26 mouse cellular contexts compared by ENCODE assay signal in genomic region chr7:35123431-35123953, GRCm38 (mm10). TPM values are rescaled to one million over a fixed set of nuclear protein-coding genes. Genes with fewer than 3 reads are reported as not detected.
DNase-seq lines count a peak whose midpoint lies in the region; ATAC-seq lines count a peak whose summit lies in the region.
"Had no signal": no experiment of that assay in that cellular context is flagged by ENCODE, and none has a peak within 500 bp of the region (broad histone marks: within the 10 kb centered on the region; RNA-seq: fewer than 3 reads in every experiment).

No protein-coding gene starts in this region.

- H3K4me3 ChIP-seq in embryonic facial prominence, embryonic 13.5 days = no peak overlapping the region
- no peak overlapping the region for H3K4me3 ChIP-seq in embryonic facial prominence, embryonic 10.5 days
- H3K4me3 ChIP-seq in liver, embryonic 16.5 days (ENCODE audit: low read depth, low read length) = no peak overlapping the region
- H3K4me3 ChIP-seq in liver, embryonic 12.5 days = no peak overlapping the region
- peak overlapping the region; percentile 74 for H3K4me3 ChIP-seq in intestine, embryonic 16.5 days (ENCODE audit: low read length)
- H3K4me3 ChIP-seq in stomach, embryonic 16.5 days (replicated peaks; ENCODE audit: low read length) = no peak overlapping the region; the same call in 1 of the 2 replicates
- H3K4me3 ChIP-seq: forebrain, embryonic 10.5 days; heart, embryonic 15.5 days; hindbrain, embryonic 13.5 days; midbrain, embryonic 12.5 days; neural tube, embryonic 12.5 days had no signal

- no peaks in the 10 kb centered on the region for H3K9me3 ChIP-seq in embryonic facial prominence, embryonic 13.5 days
- H3K9me3 ChIP-seq in embryonic facial prominence, embryonic 10.5 days = no peaks in the 10 kb centered on the region
- no peaks in the 10 kb centered on the region for H3K9me3 ChIP-seq in liver, embryonic 16.5 days (replicated peaks; ENCODE audit: control insufficient read depth, low read length)
- no peaks in the 10 kb centered on the region for H3K9me3 ChIP-seq in liver, embryonic 12.5 days (replicated peaks)
- H3K9me3 ChIP-seq in intestine, embryonic 16.5 days (ENCODE audit: control insufficient read depth, low read length) = no peaks in the 10 kb centered on the region
- no peaks in the 10 kb centered on the region for H3K9me3 ChIP-seq in stomach, embryonic 16.5 days (replicated peaks; ENCODE audit: control insufficient read depth, low read length)
- H3K9me3 ChIP-seq: forebrain, embryonic 10.5 days; heart, embryonic 15.5 days; hindbrain, embryonic 13.5 days; liver, embryonic 13.5 days; midbrain, embryonic 12.5 days; neural tube, embryonic 12.5 days had no signal

- H3K4me2 ChIP-seq in embryonic facial prominence, embryonic 13.5 days = peak overlapping the region; percentile 96; the same call in 1 of the 2 replicates
- no peak overlapping the region for H3K4me2 ChIP-seq in liver, embryonic 16.5 days (ENCODE audit: low read depth, low read length)
- H3K4me2 ChIP-seq in liver, embryonic 12.5 days = no peak overlapping the region
- H3K4me2 ChIP-seq in intestine, embryonic 16.5 days (ENCODE audit: low read depth, low read length) = peak overlapping the region; percentile 94; the same call in 1 of the 2 replicates
- no peak overlapping the region for H3K4me2 ChIP-seq in stomach, embryonic 16.5 days (ENCODE audit: low read depth, low read length)
- H3K4me2 ChIP-seq: heart, embryonic 15.5 days; hindbrain, embryonic 13.5 days; midbrain, embryonic 12.5 days; neural tube, embryonic 12.5 days had no signal

- no peak for ATAC-seq in embryonic facial prominence, embryonic 13.5 days (ENCODE audit: insufficient number of reproducible peaks, insufficient read depth, low FRiP score, low TSS enrichment, low read depth)
- ATAC-seq in liver, embryonic 16.5 days (ENCODE audit: low read depth) = no peak
- ATAC-seq in liver, embryonic 12.5 days = no peak
- ATAC-seq in intestine, embryonic 16.5 days = no peak
- no peak for ATAC-seq in stomach, embryonic 16.5 days (ENCODE audit: insufficient read depth, low FRiP score)
- ATAC-seq: inflammation-experienced regulatory T-cells, adult 6 months; Patski had no signal

- no peaks in the 10 kb centered on the region for H3K36me3 ChIP-seq in embryonic facial prominence, embryonic 13.5 days
- H3K36me3 ChIP-seq in embryonic facial prominence, embryonic 10.5 days (replicated peaks) = no peaks in the 10 kb centered on the region
- no peaks in the 10 kb centered on the region for H3K36me3 ChIP-seq in liver, embryonic 16.5 days (ENCODE audit: control insufficient read depth, insufficient read depth)
- H3K36me3 ChIP-seq in liver, embryonic 12.5 days = no peaks in the 10 kb centered on the region
- H3K36me3 ChIP-seq in intestine, embryonic 16.5 days (ENCODE audit: control insufficient read depth, insufficient read depth, low read length) = no peaks in the 10 kb centered on the region
- H3K36me3 ChIP-seq in stomach, embryonic 16.5 days (ENCODE audit: control insufficient read depth, insufficient read depth, low read length) = no peaks in the 10 kb centered on the region
- H3K36me3 ChIP-seq: forebrain, embryonic 10.5 days; heart, embryonic 15.5 days; hindbrain, embryonic 13.5 days; liver, embryonic 13.5 days; midbrain, embryonic 12.5 days; neural tube, embryonic 12.5 days had no signal

- no peak for DNase-seq in embryonic facial prominence, embryonic 10.5 days (ENCODE audit: low spot score)
- DNase-seq in neural tube, embryonic 10.5 days (ENCODE audit: extremely low spot score, low spot score) = no peak
- no peak for DNase-seq in spleen, postnatal 14 days (ENCODE audit: low spot score in 2 of 2)
- DNase-seq: adrenal gland, adult 8-10 months; cerebellum, adult 8-10 months; cerebellum, postnatal 36 days; heart, postnatal 36 days; kidney, adult 9 months; kidney, postnatal 14 days; liver, embryonic 13.5 days; lung, postnatal 14 days; right cerebral cortex, postnatal 14 days; thymus, adult 18-20 months; thymus, postnatal 36 days had no signal

- H3K9ac ChIP-seq in embryonic facial prominence, embryonic 13.5 days = no peak overlapping the region
- H3K9ac ChIP-seq in liver, embryonic 16.5 days (ENCODE audit: low read depth, low read length) = no peak overlapping the region
- H3K9ac ChIP-seq in liver, embryonic 12.5 days = no peak overlapping the region
- H3K9ac ChIP-seq in intestine, embryonic 16.5 days (ENCODE audit: low read depth, low read length) = peak overlapping the region; percentile 91
- no peak overlapping the region for H3K9ac ChIP-seq in stomach, embryonic 16.5 days (ENCODE audit: low read length)
- H3K9ac ChIP-seq: heart, embryonic 15.5 days; hindbrain, embryonic 13.5 days; midbrain, embryonic 12.5 days; neural tube, embryonic 12.5 days had no signal

- H3K27me3 ChIP-seq in embryonic facial prominence, embryonic 13.5 days = peaks cover 76% of the 10 kb centered on the region
- H3K27me3 ChIP-seq in embryonic facial prominence, embryonic 10.5 days (replicated peaks; ENCODE audit: low read depth, poor library complexity, severe bottlenecking) = peaks cover 93% of the 10 kb centered on the region
- peaks cover 26% of the 10 kb centered on the region for H3K27me3 ChIP-seq in liver, embryonic 16.5 days (ENCODE audit: control insufficient read depth, insufficient read depth, low read depth, low read length)
- H3K27me3 ChIP-seq in liver, embryonic 12.5 days (replicated peaks) = peaks cover 59% of the 10 kb centered on the region
- H3K27me3 ChIP-seq in intestine, embryonic 16.5 days (replicated peaks; ENCODE audit: control insufficient read depth, insufficient read depth, low read length) = peaks cover 11% of the 10 kb centered on the region
- H3K27me3 ChIP-seq in stomach, embryonic 16.5 days (ENCODE audit: control insufficient read depth, insufficient read depth, low read length) = peaks cover 22% of the 10 kb centered on the region
- H3K27me3 ChIP-seq: Patski had no signal

- 34% methylated on average over 10 of the region's 10 CpGs for WGBS in embryonic facial prominence, embryonic 13.5 days
- 28% methylated on average over 10 of the region's 10 CpGs for WGBS in embryonic facial prominence, embryonic 10.5 days
- WGBS in liver, embryonic 16.5 days (ENCODE audit: insufficient replicate concordance) = 36% methylated on average over 10 of the region's 10 CpGs
- 36% methylated on average over 10 of the region's 10 CpGs for WGBS in liver, embryonic 12.5 days (ENCODE audit: insufficient replicate concordance)
- 37% methylated on average over 10 of the region's 10 CpGs for WGBS in intestine, embryonic 16.5 days
- WGBS in stomach, embryonic 16.5 days = 35% methylated on average over 10 of the region's 10 CpGs

- no peak overlapping the region for H3K27ac ChIP-seq in embryonic facial prominence, embryonic 13.5 days
- H3K27ac ChIP-seq in embryonic facial prominence, embryonic 10.5 days (replicated peaks) = no peak overlapping the region
- H3K27ac ChIP-seq in liver, embryonic 16.5 days (ENCODE audit: low read length) = peak overlapping the region; percentile 33; the same call in 1 of the 2 replicates
- no peak overlapping the region for H3K27ac ChIP-seq in liver, embryonic 12.5 days
- H3K27ac ChIP-seq in intestine, embryonic 16.5 days (ENCODE audit: low read length) = no peak overlapping the region; the same call in 1 of the 2 replicates
- peak overlapping the region; percentile 49; the same call in 1 of the 2 replicates for H3K27ac ChIP-seq in stomach, embryonic 16.5 days (ENCODE audit: low read length)
- H3K27ac ChIP-seq: forebrain, embryonic 10.5 days; heart, embryonic 15.5 days; hindbrain, embryonic 13.5 days; midbrain, embryonic 12.5 days; neural tube, embryonic 12.5 days had no signal

- H3K4me1 ChIP-seq in embryonic facial prominence, embryonic 13.5 days = peaks cover 63% of the 10 kb centered on the region
- H3K4me1 ChIP-seq in embryonic facial prominence, embryonic 10.5 days = peaks cover 48% of the 10 kb centered on the region
- peaks cover 17% of the 10 kb centered on the region for H3K4me1 ChIP-seq in liver, embryonic 16.5 days (ENCODE audit: control insufficient read depth, low read depth, low read length)
- H3K4me1 ChIP-seq in liver, embryonic 12.5 days = peaks cover 40% of the 10 kb centered on the region
- peaks cover 45% of the 10 kb centered on the region for H3K4me1 ChIP-seq in intestine, embryonic 16.5 days (ENCODE audit: control insufficient read depth, insufficient read depth, low read length)
- peaks cover 15% of the 10 kb centered on the region for H3K4me1 ChIP-seq in stomach, embryonic 16.5 days (ENCODE audit: control insufficient read depth, insufficient read depth, low read length)

RNA-seq across cellular contexts. Expression of gene Cebpa, which starts 4.4 kb away (rescaled TPM):
- polyA plus RNA-seq in embryonic facial prominence, embryonic 13.5 days (2015; fragmentation: Nextera tagmentation; extraction: Ambion mirVana) = 5.3 and 5.5 TPM in 2 replicates
- polyA plus RNA-seq in embryonic facial prominence, embryonic 10.5 days (2016; fragmentation: Nextera tagmentation; extraction: Ambion mirVana) = 0.39 and 0.45 TPM in 2 replicates
- 6.8 and 9.1 TPM in 2 replicates for polyA plus RNA-seq in liver, embryonic 16.5 days (2015; fragmentation: Nextera tagmentation; extraction: Ambion mirVana)
- 11.5 and 11.6 TPM in 2 replicates for polyA plus RNA-seq in liver, embryonic 12.5 days (2016; fragmentation: Nextera tagmentation; extraction: Ambion mirVana)
- polyA plus RNA-seq in intestine, embryonic 16.5 days (2015; fragmentation: Nextera tagmentation; extraction: Ambion mirVana) = 9.9 and 11.7 TPM in 2 replicates
- 2.6 and 2.8 TPM in 2 replicates for polyA plus RNA-seq in stomach, embryonic 16.5 days (2015; fragmentation: Nextera tagmentation; extraction: Ambion mirVana)

Comparison
In these comparisons a context has a peak if more than half of its experiments do, and no peak if none do; other contexts are left out.
1. H3K27ac ChIP-seq: peak in liver, embryonic 16.5 days (single experiment) and stomach, embryonic 16.5 days (single experiment); none in embryonic facial prominence, embryonic 13.5 days (single experiment), embryonic facial prominence, embryonic 10.5 days (single experiment), liver, embryonic 12.5 days (single experiment) and intestine, embryonic 16.5 days (single experiment).
2. H3K4me2 ChIP-seq: peak in embryonic facial prominence, embryonic 13.5 days (single experiment) and intestine, embryonic 16.5 days (single experiment); none in liver, embryonic 16.5 days (single experiment), liver, embryonic 12.5 days (single experiment) and stomach, embryonic 16.5 days (single experiment).